Mouse (Mus musculus): ENCODE data around the gene Lhx9. TPM values are rescaled to one million over a fixed set of nuclear protein-coding genes. Genes with fewer than 3 reads are reported as not detected.

Lhx9 gene
- polyA plus RNA-seq, 1 experiment from 2014 or later, result 1.0 TPM

- Histone ChIP-seq H3K4me3 (no peak overlapping the region), H3K9ac (no peak overlapping the region), H3K4me1 (replicated peaks) (no peaks in the 10 kb centered on the region), H3K36me3 (no peaks in the 10 kb centered on the region), H3K27ac (ENCODE audit: poor library complexity, severe bottlenecking) (no peak overlapping the region), H3K4me2 (no peak overlapping the region), H3K27me3 (replicated peaks) (no peaks in the 10 kb centered on the region), H3K9me3 (replicated peaks) (no peaks in the 10 kb centered on the region)
- 68% methylated on average over 10 of the region's 10 CpGs for WGBS
- ATAC-seq (ENCODE audit: insufficient number of reproducible peaks, low FRiP score), result no peak
These were observed 62.5 kb downstream of the Lhx9 start for GRCm38 (mm10) chr1:138785856-138786255.

DNA sequence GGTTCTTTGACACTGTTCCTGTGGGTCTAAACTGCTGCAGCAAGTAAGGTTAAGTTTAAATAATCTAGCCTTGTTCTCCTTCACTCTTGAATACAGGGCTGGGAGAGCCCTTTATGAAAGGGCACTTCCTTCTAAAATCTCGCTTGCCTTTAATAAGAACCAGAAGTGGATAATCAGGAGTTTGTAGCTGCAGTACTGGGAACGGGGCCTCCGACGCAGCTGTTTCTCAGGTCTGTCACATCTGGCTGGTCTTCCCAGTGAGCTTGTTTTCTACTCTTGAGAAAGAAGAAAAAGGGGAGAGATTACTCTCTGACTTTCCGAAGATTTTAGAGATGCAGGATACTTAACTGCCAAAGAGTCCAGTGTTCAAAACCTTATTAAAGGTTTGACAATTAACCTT, 64.4 kb downstream of the Lhx9 start:
- WGBS, result 74% methylated on average over 5 of the region's 5 CpGs
- Histone ChIP-seq H3K9me3 (replicated peaks) (no peaks in the 10 kb centered on the region), H3K36me3 (no peaks in the 10 kb centered on the region), H3K4me2 (no peak overlapping the region), H3K4me3 (no peak overlapping the region), H3K27ac (ENCODE audit: poor library complexity, severe bottlenecking) (no peak overlapping the region), H3K4me1 (replicated peaks) (no peaks in the 10 kb centered on the region), H3K9ac (no peak overlapping the region), H3K27me3 (replicated peaks) (no peaks in the 10 kb centered on the region)
- ATAC-seq (ENCODE audit: insufficient number of reproducible peaks, low FRiP score), result no peak

Other genes with a start within 250 kb of the Lhx9 start
- gene Nek7, start 228.4 kb downstream of the Lhx9 start, polyA plus RNA-seq (2016; fragmentation: Nextera tagmentation; extraction: Ambion mirVana), result 53.9 and 56.4 TPM in 2 replicates
- 26.6 and 31.3 TPM in 2 replicates for gene 2310009B15Rik, start 8.3 kb upstream of the Lhx9 start, polyA plus RNA-seq (2016; fragmentation: Nextera tagmentation; extraction: Ambion mirVana)
- gene Dennd1b, start 114.9 kb upstream of the Lhx9 start, polyA plus RNA-seq (2016; fragmentation: Nextera tagmentation; extraction: Ambion mirVana), result 13.0 and 13.9 TPM in 2 replicates